Mouse (Mus musculus) T-cell, adult 66 days (primary cell): ENCODE results near the gene Olfr1381. TPM values are rescaled to one million over a fixed set of nuclear protein-coding genes. Genes with fewer than 3 reads are reported as not detected.

Experiments used
- total RNA-seq, 2 experiments: library from RNA; stranded (reverse); gene quantifications; 3 replicates in 1 of 2; 4 replicates in 1 of 2; pipeline ENCODE4 v1.2.4; 2023

The Olfr1381 gene
- total RNA-seq: not detected

DNA sequence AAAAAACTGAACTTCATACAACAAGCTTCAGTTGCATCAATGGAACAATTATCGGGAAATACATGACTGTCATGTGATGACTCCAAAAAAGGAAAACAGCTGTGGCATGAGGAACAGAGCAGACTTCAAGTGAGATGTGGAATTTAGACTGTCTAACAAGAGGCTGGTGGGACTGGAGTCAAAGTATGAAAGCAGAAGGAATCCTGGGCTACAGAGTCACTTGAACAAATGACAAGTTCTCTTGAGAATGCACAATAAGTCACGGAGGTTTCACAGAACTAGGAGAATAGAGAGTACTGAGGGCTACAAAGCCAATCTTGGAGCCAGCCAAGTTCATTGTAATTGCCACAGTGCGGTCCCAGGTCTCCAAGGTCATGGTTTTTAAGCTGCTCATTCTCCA, at the start of gene Olfr1381:
Gene Olfr1381, plus strand, starts transcription at position 301 of the 400 bp plus-strand sequence.

DNA sequence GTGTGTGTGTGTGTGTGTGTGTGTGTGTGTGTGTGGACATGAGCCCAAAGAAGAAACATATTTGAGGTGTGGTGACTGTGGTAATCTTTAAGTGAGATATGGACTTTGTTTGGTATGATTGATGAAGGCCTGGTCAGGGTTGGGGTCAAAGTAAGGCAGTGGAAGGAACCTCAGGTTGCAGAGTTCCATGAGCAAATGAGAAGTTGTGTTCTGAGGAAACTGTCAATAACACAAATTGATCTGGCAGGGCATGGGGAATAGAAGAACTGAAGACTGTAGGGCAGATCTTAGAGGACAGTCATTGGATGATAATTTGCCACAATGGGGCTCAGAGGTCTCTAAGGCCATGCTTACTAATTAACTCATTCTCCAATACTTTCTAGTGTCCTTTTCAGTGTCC, 23.9 kb upstream of the Olfr1381 start, which contains the start of gene Olfr1383:
Gene Olfr1383, plus strand, starts transcription at position 301 of the 400 bp plus-strand sequence.

DNA sequence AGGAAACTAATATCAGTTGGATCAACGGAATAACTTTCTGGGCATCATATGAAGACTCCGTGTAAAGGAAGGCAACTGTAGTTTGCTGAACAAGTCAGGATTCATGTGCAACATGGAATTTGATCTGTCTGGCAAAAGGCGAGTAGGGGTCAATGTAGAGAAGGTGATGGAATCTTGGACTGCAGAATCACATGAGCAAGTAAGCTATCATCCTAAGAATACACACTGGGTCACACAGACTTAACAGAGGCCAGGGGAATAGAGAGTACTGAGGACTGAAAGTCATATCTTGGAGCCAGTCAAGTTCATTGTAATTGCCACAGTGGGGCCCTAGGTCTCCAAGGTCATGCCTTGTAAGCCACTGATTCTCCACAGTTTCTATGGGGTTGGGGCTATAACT, 15.3 kb upstream of the Olfr1381 start, which contains the start of gene Olfr1382:
Gene Olfr1382, plus strand, starts transcription at position 301 of the 400 bp plus-strand sequence.

DNA sequence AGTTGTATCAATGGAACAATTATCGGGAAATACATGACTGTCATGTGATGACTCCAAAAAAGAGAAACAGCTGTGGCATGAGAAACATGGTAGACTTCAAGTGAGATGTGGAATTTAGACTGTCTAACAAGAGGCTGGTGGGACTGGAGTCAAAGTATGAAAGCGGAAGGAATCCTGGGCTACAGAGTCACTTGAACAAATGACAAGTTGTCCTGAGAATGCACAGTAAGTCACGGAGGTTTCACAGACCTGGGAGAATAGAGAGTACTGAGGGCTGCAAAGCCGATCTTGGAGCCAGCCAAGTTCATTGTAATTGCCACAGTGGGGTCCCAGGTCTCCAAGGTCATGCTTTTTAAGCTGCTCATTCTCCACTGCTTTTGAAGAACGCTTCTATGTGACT, 13.3 kb downstream of the Olfr1381 start, which contains the start of gene Olfr1380:
Gene Olfr1380, plus strand, starts transcription at position 301 of the 400 bp plus-strand sequence.

Other genes starting within 250 kb of the Olfr1381 start
- gene Olfr10, start 238.7 kb upstream of the Olfr1381 start, total RNA-seq: not detected
- not detected for gene Olfr1391, start 220.7 kb upstream of the Olfr1381 start, total RNA-seq
- not detected for gene Olfr1390, start 208.3 kb upstream of the Olfr1381 start, total RNA-seq
- gene Olfr1389, start 120.4 kb upstream of the Olfr1381 start, total RNA-seq: not detected
- under 1 TPM; 0.52 to 0.74 TPM for gene Olfr1388, start 106.8 kb upstream of the Olfr1381 start, total RNA-seq
- not detected for gene Olfr1387, start 88.1 kb upstream of the Olfr1381 start, total RNA-seq
- gene Olfr1386, start 78.4 kb upstream of the Olfr1381 start, total RNA-seq: not detected
- gene Olfr1385, start 54.4 kb upstream of the Olfr1381 start, total RNA-seq: not detected
- not detected for gene Olfr1384, start 36.7 kb upstream of the Olfr1381 start, total RNA-seq
- not detected for gene Olfr1383, start 23.8 kb upstream of the Olfr1381 start, total RNA-seq
- not detected for gene Olfr1382, start 15.2 kb upstream of the Olfr1381 start, total RNA-seq
- gene Olfr1380, start 13.4 kb downstream of the Olfr1381 start, total RNA-seq: not detected
- gene Flt4, start 65.8 kb downstream of the Olfr1381 start, total RNA-seq: not detected
- not detected for gene Scgb3a1, start 120.2 kb downstream of the Olfr1381 start, total RNA-seq
- 10 to 100 TPM; 86.4 to 88.8 TPM for gene Cnot6, start 169.3 kb downstream of the Olfr1381 start, total RNA-seq